Mouse (Mus musculus) CH12.LX (cell line): ENCODE measurements at regions not wholly inside any gene's neighbourhood (a gene's known extent, or its start where the extent isn't known, plus 50 kb on each side); places are given as distances from the start of the nearest gene placed in this dataset.
A peak's percentile ranks its signal among the peaks of the same experiment; 100 is the strongest.

Experiments used
- DNase-seq: peaks from one replicate; pipeline ENCODE4 v3.0.0-alpha.2; 2013; ENCODE audit errors: extremely low read depth
- H3K27ac ChIP-seq: 2 replicates; pipeline ENCODE4 v1.5.1; 2012; ENCODE audit warnings: low read depth, mild to moderate bottlenecking, control low read depth, moderate library complexity; ENCODE audit not compliant: insufficient read depth
- H3K27me3 ChIP-seq: replicated peaks from 2 replicates; pipeline ENCODE3; 2012; ENCODE audit warnings: inconsistent platforms
- H3K36me3 ChIP-seq, 2 experiments: replicated peaks in 1 of 2; 2 replicates each; pipeline versions ENCODE3 to v1.6.1; 2012; ENCODE audit warnings: inconsistent platforms in 1 of 2, low read length in 1 of 2, mild to moderate bottlenecking in 1 of 2, mixed read lengths in 1 of 2, moderate library complexity in 1 of 2; ENCODE audit not compliant: control insufficient read depth in 1 of 2, insufficient read depth in 1 of 2
- H3K4me1 ChIP-seq, 2 experiments: 2 replicates each; pipeline ENCODE4 v1.6.1; 2012; ENCODE audit warnings: inconsistent platforms in 1 of 2, moderate library complexity in 1 of 2; ENCODE audit not compliant: insufficient read depth in 2 of 2, control insufficient read depth in 1 of 2
- H3K4me2 ChIP-seq: 2 replicates; pipeline ENCODE4 v1.6.1; 2012; ENCODE audit warnings: low read depth, mild to moderate bottlenecking, control low read depth; ENCODE audit not compliant: poor library complexity, insufficient read depth, severe bottlenecking
- H3K4me3 ChIP-seq, 3 experiments: fragments of 150-350 bp in 1 of 3; sonication (generic) in 1 of 3; replicated peaks in 1 of 3; 2 replicates each; pipeline versions ENCODE3 to v1.5.1; 2011 to 2012; ENCODE audit warnings: low read depth in 2 of 3, low read length in 2 of 3, mild to moderate bottlenecking in 2 of 3, moderate library complexity in 2 of 3, control low read depth in 1 of 3, improper control_type of control experiment in 1 of 3, inconsistent platforms in 1 of 3, mixed read lengths in 1 of 3; ENCODE audit not compliant: poor library complexity in 1 of 3
- H3K79me2 ChIP-seq: replicated peaks from 2 replicates; pipeline ENCODE4 v1.6.1; 2012; ENCODE audit warnings: mild to moderate bottlenecking, moderate library complexity; ENCODE audit not compliant: control insufficient read depth, poor library complexity, insufficient read depth, severe bottlenecking; ENCODE audit errors: extremely low read depth
- H3K9ac ChIP-seq: 2 replicates; pipeline ENCODE4 v1.6.1; 2012; ENCODE audit warnings: low read depth, mild to moderate bottlenecking, control low read depth, moderate library complexity; ENCODE audit not compliant: insufficient read depth
- H3K9me3 ChIP-seq: replicated peaks from 2 replicates; pipeline ENCODE3; 2012; ENCODE audit warnings: low read length, inconsistent platforms, mixed read lengths
- CHD1 ChIP-seq: IDR thresholded peaks from 2 replicates; pipeline ENCODE4 v1.6.1; 2012; ENCODE audit warnings: low read depth, low read length, improper control_type of control experiment, inconsistent platforms
- CTCF ChIP-seq, 2 experiments: IDR thresholded peaks in 1 of 2; conservative IDR thresholded peaks in 1 of 2; 2 replicates each; pipeline ENCODE4 v1.5.1; 2011 to 2012; ENCODE audit warnings: low read depth in 2 of 2, low read length in 2 of 2, improper control_type of control experiment in 1 of 2, inconsistent platforms in 1 of 2, mild to moderate bottlenecking in 1 of 2, moderate library complexity in 1 of 2
- EP300 ChIP-seq: IDR thresholded peaks from 2 replicates; pipeline ENCODE4 v1.6.1; 2011; ENCODE audit warnings: low read length, improper control_type of control experiment
- IRF4 ChIP-seq: IDR thresholded peaks from 2 replicates; pipeline ENCODE4 v1.6.1; 2014; ENCODE audit warnings: low read depth, mild to moderate bottlenecking, inconsistent platforms, low read length, improper control_type of control experiment
- JUND ChIP-seq: conservative IDR thresholded peaks from 2 replicates; pipeline ENCODE4 v1.6.1; 2011; ENCODE audit warnings: low read depth, low read length, improper control_type of control experiment
- MAX ChIP-seq: IDR thresholded peaks from 2 replicates; pipeline ENCODE4 v1.6.1; 2011; ENCODE audit warnings: low read length, improper control_type of control experiment
- MAZ ChIP-seq: IDR thresholded peaks from 2 replicates; pipeline ENCODE4 v1.6.1; 2012; ENCODE audit warnings: low read depth, mild to moderate bottlenecking, inconsistent platforms, low read length, improper control_type of control experiment, moderate library complexity
- MEF2A ChIP-seq: IDR thresholded peaks from 2 replicates; pipeline ENCODE4 v1.6.1; 2014; ENCODE audit warnings: low read depth, mild to moderate bottlenecking, inconsistent platforms, low read length, improper control_type of control experiment, borderline replicate concordance
- MYC ChIP-seq: IDR thresholded peaks from 2 replicates; pipeline ENCODE4 v1.6.1; 2011; ENCODE audit warnings: low read depth, mild to moderate bottlenecking, improper control_type of control experiment, low read length
- NELFE ChIP-seq: IDR thresholded peaks from 2 replicates; pipeline ENCODE4 v1.6.1; 2011; ENCODE audit warnings: low read depth, low read length, improper control_type of control experiment
- NRF1 ChIP-seq: IDR thresholded peaks from 2 replicates; pipeline ENCODE4 v1.6.1; 2014; ENCODE audit warnings: low read depth, mild to moderate bottlenecking, inconsistent platforms, low read length, improper control_type of control experiment, moderate library complexity
- RAD21 ChIP-seq: IDR thresholded peaks from 2 replicates; pipeline ENCODE4 v1.6.1; 2011; ENCODE audit warnings: low read depth, mild to moderate bottlenecking, low read length, improper control_type of control experiment, moderate library complexity
- SMC3 ChIP-seq: IDR thresholded peaks from 2 replicates; pipeline ENCODE4 v1.6.1; 2011; ENCODE audit warnings: low read depth, low read length, improper control_type of control experiment
- TBP ChIP-seq: conservative IDR thresholded peaks from 2 replicates; pipeline ENCODE4 v1.6.1; 2011; ENCODE audit warnings: low read depth, low read length, improper control_type of control experiment
- USF2 ChIP-seq: conservative IDR thresholded peaks from 2 replicates; pipeline ENCODE4 v1.6.1; 2011; ENCODE audit warnings: low read depth, low read length, improper control_type of control experiment
- ZNF384 ChIP-seq: IDR thresholded peaks from 2 replicates; pipeline ENCODE4 v1.6.1; 2012; ENCODE audit warnings: low read depth, low read length, improper control_type of control experiment, inconsistent platforms
- dilution Hi-C: fragments of 300-500 bp; cut with MboI; formaldehyde crosslinking; loops from 2 replicates; pipeline ENCODE4 v1.14.3; 2020; ENCODE audit warnings: low sequenced_read_pairs; ENCODE audit not compliant: extremely low pct_unique_long_range_greater_than_20kb, extremely low pct_ligation_motif_present
- in situ Hi-C: fragments of 300-500 bp; cut with MboI; formaldehyde crosslinking; loops from 3 replicates; pipeline ENCODE4 v1.14.3; 2019; ENCODE audit warnings: low sequenced_read_pairs, low pct_ligation_motif_present, low pct_unique_long_range_greater_than_20kb, mixed read lengths

DNA sequence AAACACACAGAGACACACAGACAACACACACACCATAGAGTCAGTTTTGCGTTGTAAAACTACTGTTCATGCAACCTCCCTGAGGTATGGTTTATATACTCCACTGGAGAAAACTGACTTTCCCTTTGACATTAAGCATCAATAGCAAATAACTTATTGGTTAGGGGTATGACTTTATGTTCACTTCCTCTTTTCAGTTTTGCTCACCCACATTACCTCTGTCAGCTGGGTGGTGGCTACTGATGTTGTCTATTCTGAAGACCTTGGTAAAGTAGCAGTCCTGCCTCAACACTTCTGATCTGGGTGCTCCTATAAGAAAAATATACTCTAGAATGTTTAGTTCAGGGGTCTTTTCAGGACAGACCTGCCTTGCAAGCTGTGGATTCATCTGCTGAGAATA is 131.9 kb upstream of the Fgf13 start:
- no peak overlapping the region for H3K9ac ChIP-seq
- H3K36me3 ChIP-seq: no peaks in the 10 kb centered on the region
- no peak overlapping the region for H3K4me3 ChIP-seq
- H3K4me2 ChIP-seq: no peak overlapping the region
- DNase-seq: peak; percentile 37
- no peaks in the 10 kb centered on the region for H3K79me2 ChIP-seq
- no peak for TF ChIP-seq IRF4
- TF ChIP-seq EP300: peak; percentile 15; the same call in 1 of the 2 replicates
- no peaks in the 10 kb centered on the region for H3K9me3 ChIP-seq
- H3K27me3 ChIP-seq: no peaks in the 10 kb centered on the region
- in situ Hi-C loops: no loop called here
- H3K27ac ChIP-seq: no peak overlapping the region
- peaks cover 0 to 25% of the 10 kb centered on the region in 2 experiments; a peak in 1 of 4 replicates for H3K4me1 ChIP-seq
- dilution Hi-C loops: no loop called here

DNA sequence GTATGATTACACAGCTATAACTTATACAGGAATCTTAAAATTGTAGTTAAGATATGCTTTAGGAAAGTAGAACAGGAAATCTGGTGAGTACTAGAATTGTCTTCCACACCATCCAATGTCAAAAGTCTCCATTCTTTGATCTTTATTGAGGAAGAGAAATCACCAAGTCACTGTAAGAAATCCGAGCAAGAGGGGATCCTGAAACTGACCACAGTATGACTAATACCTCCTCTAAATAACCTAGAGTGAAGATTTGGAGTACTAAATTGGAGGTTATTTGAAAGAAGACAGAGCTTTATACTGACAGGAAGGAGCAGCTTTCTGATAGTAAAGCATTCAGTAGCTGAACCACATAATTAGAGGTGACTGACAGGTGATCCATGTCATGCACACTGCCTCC is 125.2 kb upstream of the Fgf13 start:
- no peaks in the 10 kb centered on the region for H3K36me3 ChIP-seq
- no peaks in the 10 kb centered on the region for H3K79me2 ChIP-seq
- H3K27ac ChIP-seq: no peak overlapping the region
- H3K4me1 ChIP-seq: no peaks in the 10 kb centered on the region
- no peak overlapping the region for H3K4me2 ChIP-seq
- TF ChIP-seq MYC (no peak), SMC3 (no peak), RAD21 (no peak), MAZ (no peak), ZNF384 (no peak), CHD1 (no peak), IRF4 (no peak), MEF2A (no peak), USF2 (no peak), NRF1 (no peak), TBP (no peak), NELFE (no peak)
- in situ Hi-C loops: no loop called here
- DNase-seq: peak; percentile 3
- H3K4me3 ChIP-seq: no peak overlapping the region
- no peaks in the 10 kb centered on the region for H3K27me3 ChIP-seq
- H3K9me3 ChIP-seq: no peaks in the 10 kb centered on the region
- no peak overlapping the region for H3K9ac ChIP-seq
- dilution Hi-C loops: no loop called here

DNA sequence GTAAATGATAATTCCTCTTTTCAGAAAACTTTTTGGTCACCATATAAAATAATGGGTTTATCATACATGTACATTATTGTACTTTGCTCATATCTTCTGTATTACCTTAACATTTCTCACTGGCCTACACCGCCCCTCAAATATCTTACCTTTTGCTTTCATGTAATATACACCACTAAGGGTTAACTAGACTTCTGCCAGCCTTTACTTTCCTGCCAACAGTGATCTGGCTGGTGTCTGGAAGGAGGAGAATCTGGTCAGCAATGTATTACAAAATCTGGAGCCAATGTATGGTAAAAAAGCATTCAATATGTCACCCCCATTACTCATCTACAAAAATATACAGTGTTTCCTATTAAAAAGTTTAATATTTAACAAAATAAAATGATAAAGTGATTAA is 122.6 kb upstream of the Fgf13 start:
- Histone ChIP-seq H3K79me2 (no peaks in the 10 kb centered on the region), H3K36me3 (no peaks in the 10 kb centered on the region), H3K4me2 (no peak overlapping the region), H3K9ac (no peak overlapping the region), H3K4me3 (no peak overlapping the region), H3K27me3 (no peaks in the 10 kb centered on the region), H3K4me1 (no peaks in the 10 kb centered on the region), H3K27ac (no peak overlapping the region), H3K9me3 (no peaks in the 10 kb centered on the region)
- in situ Hi-C loops (no loop called here), dilution Hi-C loops (no loop called here)
- no peak for DNase-seq
- TF ChIP-seq ZNF384 (no peak), NRF1 (no peak), JUND (no peak), USF2 (no peak), CTCF (conservative IDR thresholded peaks at IDR 0.05 in 1 of 2, IDR thresholded peaks at IDR 0.05 in 1 of 2; ENCODE audit: low read depth in 2 of 2, low read length in 2 of 2) (no peak), MAX (no peak), MAZ (no peak)
